Mouse (Mus musculus) midbrain, embryonic 11.5 days (tissue): ENCODE measurements around the gene B3gntl1. TPM values are rescaled to one million over a fixed set of nuclear protein-coding genes. Genes with fewer than 3 reads are reported as not detected.

ENCODE experiments used
- ATAC-seq: fragments of 200-750 bp; cut with Nextera tagmentation; 2 replicates; pipeline ENCODE4 v1.8.0; 2017; ENCODE audit warnings: moderate TSS enrichment, moderate library complexity; ENCODE audit not compliant: low FRiP score
- DNase-seq: peaks from one replicate; pipeline ENCODE4 v3.0.0; 2015; ENCODE audit warnings: low spot score; ENCODE audit errors: missing footprints
- H3K27ac ChIP-seq: fragments of 300-500 bp; sonication (generic); 2 replicates; pipeline ENCODE4 v1.5.1; 2014; ENCODE audit warnings: low read depth, low read length
- H3K27me3 ChIP-seq: fragments of 300-500 bp; sonication (generic); 2 replicates; pipeline ENCODE4 v1.6.1; 2014; ENCODE audit warnings: mild to moderate bottlenecking, low read length, moderate library complexity, mixed read lengths; ENCODE audit not compliant: control insufficient read depth, insufficient read depth
- H3K36me3 ChIP-seq: fragments of 300-500 bp; sonication (generic); 2 replicates; pipeline ENCODE4 v1.6.1; 2014; ENCODE audit warnings: mild to moderate bottlenecking, low read length, moderate library complexity, mixed read lengths; ENCODE audit not compliant: control insufficient read depth, insufficient read depth
- H3K4me1 ChIP-seq: fragments of 300-500 bp; sonication (generic); 2 replicates; pipeline ENCODE4 v1.6.1; 2014; ENCODE audit warnings: low read length; ENCODE audit not compliant: control insufficient read depth, insufficient read depth
- H3K4me2 ChIP-seq: fragments of 300-500 bp; sonication (generic); 2 replicates; pipeline ENCODE4 v1.6.1; 2014; ENCODE audit warnings: mild to moderate bottlenecking, moderate library complexity
- H3K4me3 ChIP-seq: fragments of 300-500 bp; sonication (generic); 2 replicates; pipeline ENCODE4 v1.5.1; 2014; ENCODE audit warnings: low read depth, low read length
- H3K9ac ChIP-seq: fragments of 300-500 bp; sonication (generic); 2 replicates; pipeline ENCODE4 v1.6.1; 2014; ENCODE audit warnings: low read length
- H3K9me3 ChIP-seq: fragments of 300-500 bp; sonication (generic); 2 replicates; pipeline ENCODE4 v1.6.1; 2016; ENCODE audit warnings: low read length; ENCODE audit not compliant: control insufficient read depth
- WGBS: fragments of 180-500 bp; shearing (Covaris S2); extraction: QIAGEN DNeasy Blood & Tissue Kit; methylation state at CpG from one replicate; pipeline ENCODE4 v1.1.7; 2014; 5-methylcytosine and 5-hydroxymethylcytosine counted together
- polyA plus RNA-seq: library from polyadenylated mRNA; unstranded; fragments of >200 nt; fragmentation: Nextera tagmentation; extraction: Ambion mirVana; gene quantifications from 2 replicates; pipeline ENCODE4 v1.2.1, GENCODE M21; 2014

B3gntl1 gene
- polyA plus RNA-seq, 1 experiment from 2014 or later, result 5.6 TPM

DNA sequence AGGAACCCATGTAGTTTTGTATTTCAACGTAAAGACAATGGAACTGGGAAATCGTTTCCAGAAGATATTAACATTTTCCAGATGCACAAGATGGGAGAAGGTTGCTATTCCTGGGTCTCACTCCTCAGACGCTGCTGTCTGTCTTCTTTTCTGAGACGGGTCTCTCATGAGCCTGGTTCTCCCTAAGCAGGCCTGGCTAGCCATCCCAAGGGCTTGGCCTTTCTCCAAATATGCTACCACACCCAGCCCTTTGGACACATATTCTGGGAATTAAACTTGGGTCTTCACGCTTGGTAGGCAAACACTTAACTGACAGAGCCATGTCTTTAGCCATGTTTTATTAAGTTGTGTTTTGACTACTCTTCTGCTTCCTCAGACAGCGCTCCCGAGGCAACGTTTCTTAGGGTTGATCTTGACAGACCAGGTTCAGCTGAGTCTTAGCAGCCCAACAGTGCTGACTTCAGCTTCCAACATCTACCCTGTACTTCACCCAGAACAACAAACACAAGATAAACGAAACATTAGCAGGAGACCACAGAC lies 18.5 kb downstream of the B3gntl1 start:
- H3K27ac ChIP-seq, result no peak overlapping the region
- H3K9ac ChIP-seq, result no peak overlapping the region
- no peaks in the 10 kb centered on the region for H3K27me3 ChIP-seq
- H3K9me3 ChIP-seq, result no peaks in the 10 kb centered on the region
- DNase-seq (peak; percentile 73), ATAC-seq (no peak)
- no peak overlapping the region for H3K4me3 ChIP-seq
- H3K4me1 ChIP-seq, result no peaks in the 10 kb centered on the region
- H3K36me3 ChIP-seq, result no peaks in the 10 kb centered on the region; the same call in 1 of the 2 replicates
- WGBS, result 83% methylated on average over 9 of the region's 9 CpGs
- H3K4me2 ChIP-seq, result no peak overlapping the region

DNA sequence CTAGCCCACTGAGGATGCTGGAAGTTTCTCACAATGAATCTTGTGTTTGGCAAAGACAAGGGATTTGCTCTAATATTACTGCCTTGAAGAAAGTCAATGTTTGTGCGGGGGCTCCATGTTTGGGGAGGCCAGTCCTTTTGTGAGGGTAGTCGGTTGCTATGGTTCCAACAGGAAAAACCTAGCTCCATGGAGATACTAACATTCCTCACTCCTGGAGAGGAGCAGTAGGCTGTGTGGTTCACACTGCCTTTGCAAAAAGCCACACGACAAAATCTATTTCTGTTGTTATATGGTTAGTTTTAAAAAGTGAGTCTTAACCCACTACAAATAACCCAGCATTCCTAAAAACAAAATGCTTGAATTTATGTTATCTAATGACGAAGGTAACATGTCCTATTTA lies 19.3 kb downstream of the B3gntl1 start:
- no peaks in the 10 kb centered on the region for H3K4me1 ChIP-seq
- peak; percentile 83 for DNase-seq

DNA sequence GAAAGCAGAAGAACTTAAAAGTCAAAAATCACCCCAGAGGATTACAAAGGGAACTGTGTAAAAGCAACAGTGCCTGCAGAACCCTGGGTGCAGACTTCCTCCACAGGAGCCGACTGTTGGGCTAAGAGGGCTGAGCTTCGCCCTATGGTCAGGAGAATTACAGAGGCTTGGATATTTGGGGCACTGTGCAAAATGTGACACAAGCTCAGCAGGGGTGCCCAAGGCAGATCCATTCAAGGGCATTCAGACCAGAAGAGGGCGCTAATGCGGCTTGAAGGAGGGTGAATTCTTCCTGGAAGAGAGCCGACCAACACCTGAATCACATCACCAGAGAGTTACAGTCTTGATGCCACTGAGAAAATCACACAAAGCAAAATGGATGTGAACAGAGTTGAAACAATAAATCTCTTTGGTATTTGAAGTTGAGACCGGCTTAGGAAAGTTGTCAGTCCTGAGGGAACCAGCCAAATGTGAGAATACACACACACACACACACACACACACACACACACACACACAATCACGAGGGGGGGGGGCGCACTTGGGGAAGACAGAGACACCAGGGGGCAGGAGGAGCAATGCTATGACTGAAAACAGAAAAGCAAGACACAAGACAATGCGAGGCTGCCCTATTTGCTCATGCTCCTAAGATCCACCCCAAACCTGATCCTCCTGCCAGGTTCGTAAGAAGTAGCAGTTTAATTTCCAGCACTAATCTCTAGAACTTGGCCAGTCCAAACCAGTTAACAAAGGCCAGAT lies 20.2 kb downstream of the B3gntl1 start:
- Histone ChIP-seq H3K9me3 (no peaks in the 10 kb centered on the region), H3K9ac (no peak overlapping the region), H3K4me2 (no peak overlapping the region), H3K36me3 (no peaks in the 10 kb centered on the region; the same call in 1 of the 2 replicates), H3K4me3 (no peak overlapping the region), H3K4me1 (no peaks in the 10 kb centered on the region), H3K27me3 (no peaks in the 10 kb centered on the region), H3K27ac (no peak overlapping the region)
- no peak for ATAC-seq
- peak; percentile 88 for DNase-seq
- WGBS, result 55% methylated on average over 10 of the region's 10 CpGs

More for the DNA sequence above, 19.3 kb downstream of the B3gntl1 start:
- no peak overlapping the region for H3K4me3 ChIP-seq
- no peak overlapping the region for H3K27ac ChIP-seq
- no peak for ATAC-seq
- H3K9ac ChIP-seq, result no peak overlapping the region
- no peak overlapping the region for H3K4me2 ChIP-seq
- WGBS, result 72% methylated on average over 4 of the region's 4 CpGs
- no peaks in the 10 kb centered on the region for H3K27me3 ChIP-seq
- no peaks in the 10 kb centered on the region; the same call in 1 of the 2 replicates for H3K36me3 ChIP-seq
- no peaks in the 10 kb centered on the region for H3K9me3 ChIP-seq

DNA sequence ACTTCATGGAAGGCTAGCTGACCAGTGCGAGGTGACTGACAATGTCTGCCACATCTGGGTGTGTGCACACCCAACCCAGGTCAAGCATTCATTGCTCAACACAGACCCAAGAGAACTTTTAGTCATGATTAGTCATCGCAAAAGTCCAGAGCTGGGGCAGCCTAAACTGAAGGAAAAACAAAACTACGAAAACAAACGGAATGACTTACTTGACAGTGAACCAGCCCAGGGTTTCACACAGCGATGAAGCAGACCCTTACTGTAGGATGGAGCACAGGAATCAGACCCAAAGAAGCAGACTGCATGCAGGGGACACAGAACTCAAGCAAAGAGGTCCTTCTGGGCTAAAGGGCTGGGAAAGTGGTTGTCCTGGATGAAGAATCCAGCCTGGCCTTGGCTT lies 21.0 kb downstream of the B3gntl1 start:
- Histone ChIP-seq H3K27me3 (no peaks in the 10 kb centered on the region), H3K36me3 (no peaks in the 10 kb centered on the region; the same call in 1 of the 2 replicates), H3K4me1 (no peaks in the 10 kb centered on the region), H3K27ac (no peak overlapping the region), H3K9ac (no peak overlapping the region), H3K4me3 (no peak overlapping the region), H3K4me2 (no peak overlapping the region), H3K9me3 (no peaks in the 10 kb centered on the region)
- 93% methylated on average over 5 of the region's 5 CpGs for WGBS
- DNase-seq (peak; percentile 31), ATAC-seq (no peak)

DNA sequence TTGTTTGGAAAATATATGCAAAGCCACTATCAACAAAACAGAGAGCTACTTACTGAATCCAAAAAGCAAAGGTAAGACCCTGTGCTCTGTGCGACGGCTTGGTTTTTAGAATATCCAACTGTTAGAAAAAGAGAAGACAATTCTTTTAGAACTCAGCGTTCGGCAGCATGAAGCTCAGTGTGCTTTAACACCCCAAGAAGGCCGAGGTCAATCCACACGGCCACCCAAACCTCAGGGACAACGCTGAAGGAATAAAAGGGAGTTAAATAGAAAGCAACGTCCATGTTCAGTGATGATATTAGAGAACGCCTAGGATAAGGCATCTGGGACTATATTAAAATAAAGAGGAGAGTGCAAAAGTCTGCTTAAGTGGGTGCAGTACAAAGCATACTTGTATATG lies 21.4 kb downstream of the B3gntl1 start:
- H3K27me3 ChIP-seq, result no peaks in the 10 kb centered on the region
- H3K4me3 ChIP-seq, result no peak overlapping the region
- ATAC-seq (no peak), DNase-seq (peak; percentile 78)
- H3K4me1 ChIP-seq, result no peaks in the 10 kb centered on the region
- H3K27ac ChIP-seq, result no peak overlapping the region
- no peaks in the 10 kb centered on the region; the same call in 1 of the 2 replicates for H3K36me3 ChIP-seq
- no peaks in the 10 kb centered on the region for H3K9me3 ChIP-seq
- no peak overlapping the region for H3K4me2 ChIP-seq
- WGBS, result 91% methylated on average over 9 of the region's 9 CpGs
- H3K9ac ChIP-seq, result no peak overlapping the region

DNA sequence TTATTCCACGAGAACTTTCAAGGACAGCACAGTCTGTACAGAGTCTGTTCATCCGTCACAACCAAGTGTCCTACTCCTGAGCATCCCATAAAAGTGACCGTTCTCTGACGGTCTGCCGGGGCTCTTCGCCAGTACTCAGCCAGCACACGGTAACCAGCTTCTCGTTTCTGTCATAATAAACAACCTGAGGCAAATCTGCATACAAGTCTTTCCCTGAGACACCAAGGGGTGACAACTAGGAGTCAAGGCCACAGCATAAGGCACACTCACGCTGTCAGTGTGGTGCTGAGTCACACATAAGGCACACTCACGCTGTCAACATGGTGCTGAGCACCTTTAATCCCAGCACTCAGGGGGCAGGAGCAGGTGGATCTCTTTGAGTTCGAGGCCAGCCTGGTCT lies 22.3 kb downstream of the B3gntl1 start:
- H3K4me1 ChIP-seq, result no peaks in the 10 kb centered on the region
- no peak for ATAC-seq
- WGBS, result 93% methylated on average over 11 of the region's 11 CpGs
- no peak overlapping the region for H3K4me2 ChIP-seq
- no peaks in the 10 kb centered on the region; the same call in 1 of the 2 replicates for H3K36me3 ChIP-seq
- H3K9ac ChIP-seq, result no peak overlapping the region
- H3K27ac ChIP-seq, result no peak overlapping the region
- DNase-seq, result peak; percentile 21
- no peak overlapping the region for H3K4me3 ChIP-seq
- H3K27me3 ChIP-seq, result no peaks in the 10 kb centered on the region
- H3K9me3 ChIP-seq, result no peaks in the 10 kb centered on the region

DNA sequence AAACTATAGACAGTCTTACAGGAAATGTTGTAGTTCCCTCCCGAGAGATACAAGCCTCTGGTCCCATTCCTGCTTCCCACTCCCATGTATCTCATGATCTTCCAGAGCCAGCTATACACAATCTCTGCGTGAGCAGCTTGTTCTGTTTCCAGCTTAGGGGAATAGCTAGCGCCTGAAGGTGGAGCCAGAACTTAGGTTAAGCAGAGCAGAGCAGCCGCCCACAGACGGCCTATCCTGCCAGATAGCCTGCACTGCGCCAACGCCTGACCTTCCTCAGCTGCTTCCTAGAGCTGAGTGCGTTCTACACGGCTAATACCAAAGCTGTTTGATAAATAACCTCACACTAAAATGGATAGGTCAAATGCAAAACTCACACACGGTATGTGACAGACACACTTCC lies 23.1 kb downstream of the B3gntl1 start:
- no peak for ATAC-seq
- no peaks in the 10 kb centered on the region for H3K9me3 ChIP-seq
- WGBS, result 82% methylated on average over 10 of the region's 10 CpGs
- H3K27me3 ChIP-seq, result no peaks in the 10 kb centered on the region
- no peaks in the 10 kb centered on the region; the same call in 1 of the 2 replicates for H3K36me3 ChIP-seq
- no peak overlapping the region for H3K9ac ChIP-seq
- no peak overlapping the region for H3K27ac ChIP-seq
- no peak overlapping the region for H3K4me3 ChIP-seq
- no peak overlapping the region for H3K4me2 ChIP-seq
- DNase-seq, result peak; percentile 44
- H3K4me1 ChIP-seq, result no peaks in the 10 kb centered on the region

DNA sequence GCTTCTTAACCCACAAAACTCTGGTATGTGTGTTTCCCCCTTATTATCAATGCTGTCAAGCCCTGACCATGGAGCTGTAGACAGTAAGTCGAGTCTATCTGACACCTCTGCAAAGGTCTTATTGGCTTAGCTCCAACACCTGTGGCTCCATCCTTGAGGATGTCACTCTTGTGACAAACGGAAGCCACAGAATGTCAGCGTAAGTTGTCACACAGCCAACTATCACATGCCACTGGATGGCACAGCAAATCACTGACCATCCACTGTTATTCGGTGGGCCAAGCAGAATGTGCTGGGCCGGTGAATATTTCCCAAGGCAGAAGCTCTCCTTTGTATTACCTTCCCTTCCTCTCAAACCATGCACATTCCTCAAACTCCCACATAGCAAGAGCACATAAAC lies 24.8 kb downstream of the B3gntl1 start:
- H3K4me2 ChIP-seq, result no peak overlapping the region
- DNase-seq (peak; percentile 69), ATAC-seq (no peak)
- no peaks in the 10 kb centered on the region for H3K27me3 ChIP-seq
- WGBS, result 92% methylated on average over 5 of the region's 5 CpGs
- no peak overlapping the region for H3K4me3 ChIP-seq
- H3K9me3 ChIP-seq, result no peaks in the 10 kb centered on the region
- no peaks in the 10 kb centered on the region; the same call in 1 of the 2 replicates for H3K36me3 ChIP-seq
- no peak overlapping the region for H3K27ac ChIP-seq
- no peaks in the 10 kb centered on the region for H3K4me1 ChIP-seq
- H3K9ac ChIP-seq, result no peak overlapping the region

DNA sequence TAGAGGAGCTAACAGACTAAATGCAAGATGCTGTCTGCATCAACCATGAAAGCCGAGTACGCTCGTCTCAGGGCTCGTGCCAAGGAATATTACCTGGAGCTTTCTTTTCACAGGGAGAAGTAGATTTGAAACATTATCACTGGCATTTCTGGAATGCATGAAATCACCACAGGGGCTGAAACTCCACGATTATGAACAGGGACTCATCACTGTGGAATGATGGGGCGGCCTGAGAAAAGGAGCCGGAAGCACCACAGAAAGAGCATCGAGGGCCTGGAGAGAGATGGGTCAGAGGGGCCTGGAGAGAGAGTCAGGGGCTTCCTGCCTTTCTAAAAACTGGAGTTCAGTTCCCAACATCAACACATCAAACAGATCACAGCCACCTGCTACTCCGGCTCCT lies 25.6 kb downstream of the B3gntl1 start:
- H3K9ac ChIP-seq, result no peak overlapping the region
- no peak for ATAC-seq
- 81% methylated on average over 9 of the region's 9 CpGs for WGBS

More for the DNA sequence above, 25.6 kb downstream of the B3gntl1 start:
- H3K4me3 ChIP-seq, result no peak overlapping the region
- H3K27me3 ChIP-seq, result no peaks in the 10 kb centered on the region
- H3K9me3 ChIP-seq, result no peaks in the 10 kb centered on the region
- no peak overlapping the region for H3K27ac ChIP-seq
- H3K4me2 ChIP-seq, result no peak overlapping the region
- H3K4me1 ChIP-seq, result no peaks in the 10 kb centered on the region
- no peak for DNase-seq
- no peaks in the 10 kb centered on the region; the same call in 1 of the 2 replicates for H3K36me3 ChIP-seq
